Mouse (Mus musculus) large intestine, adult 2 months (tissue): ENCODE measurements around the gene Tbc1d4. TPM values are rescaled to one million over a fixed set of nuclear protein-coding genes. Genes with fewer than 3 reads are reported as not detected.

Source experiments
- DNase-seq: peaks from one replicate; pipeline ENCODE4 v3.0.0-alpha.2; 2012; ENCODE audit warnings: low read depth, low spot score
- WGBS: fragments of 180-500 bp; shearing (Covaris S2); methylation state at CpG from one replicate; pipeline ENCODE4 v1.1.7; 2018; 5-methylcytosine and 5-hydroxymethylcytosine counted together
- polyA plus RNA-seq: library from polyadenylated mRNA; depleted of rRNA; stranded (reverse); fragments of >200 nt; gene quantifications from 2 replicates; pipeline ENCODE4 v1.2.3, GENCODE M21; 2012; rRNA removed

The Tbc1d4 gene
- polyA plus RNA-seq, 1 experiment = 2.6 TPM

- no peak for DNase-seq
- 94% methylated on average over 1 of the region's 1 CpGs for WGBS
Measured at GRCm38 (mm10) chr14:101467532-101467931, 141.5 kb downstream of the Tbc1d4 start.

DNA sequence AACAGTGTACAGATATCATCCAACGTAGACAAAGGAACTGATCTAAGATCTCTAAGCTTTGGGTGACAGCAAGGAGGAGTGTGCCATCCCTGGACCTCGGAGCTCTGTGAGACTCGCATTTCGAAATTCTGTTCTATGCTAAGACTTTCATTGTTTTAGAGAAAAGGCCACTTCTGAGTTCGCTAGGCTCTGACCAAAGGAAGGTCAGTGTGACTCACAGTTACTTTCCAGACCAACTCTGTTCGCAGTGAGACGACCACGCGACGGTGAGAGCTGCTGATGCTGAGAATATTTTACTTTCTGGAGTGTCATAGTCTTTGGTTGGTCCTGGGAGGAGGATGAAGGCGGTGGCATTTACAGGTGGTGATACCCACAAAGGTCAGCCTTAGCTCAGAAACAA is 142.5 kb downstream of the Tbc1d4 start:
- no peak for DNase-seq
- WGBS = 88% methylated on average over 11 of the region's 11 CpGs

GRCm38 (mm10) chr14:101465893-101466292 is 143.1 kb downstream of the Tbc1d4 start:
- 22% methylated on average over 3 of the region's 3 CpGs for WGBS
- no peak for DNase-seq

DNA sequence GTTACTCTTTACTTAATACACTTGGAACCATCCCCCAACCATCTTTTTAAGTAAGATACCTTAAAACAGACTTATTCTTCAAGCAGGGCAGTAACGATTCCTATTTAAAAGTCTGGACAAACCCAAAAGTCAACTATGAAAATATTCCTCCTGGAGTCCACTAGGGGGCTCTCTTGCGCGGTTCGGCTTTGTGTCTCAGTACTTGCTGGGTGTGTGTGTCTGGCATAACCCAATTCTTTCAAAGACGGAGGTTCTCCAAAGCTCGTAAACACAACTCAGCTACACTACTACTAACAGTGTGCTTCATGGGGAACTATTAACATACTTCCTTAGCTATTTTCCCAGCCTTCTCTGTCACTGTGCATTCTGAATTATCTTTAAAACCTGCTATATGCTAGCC is 148.2 kb downstream of the Tbc1d4 start:
- 3% methylated on average over 6 of the region's 6 CpGs for WGBS
- peak; percentile 48 for DNase-seq

DNA sequence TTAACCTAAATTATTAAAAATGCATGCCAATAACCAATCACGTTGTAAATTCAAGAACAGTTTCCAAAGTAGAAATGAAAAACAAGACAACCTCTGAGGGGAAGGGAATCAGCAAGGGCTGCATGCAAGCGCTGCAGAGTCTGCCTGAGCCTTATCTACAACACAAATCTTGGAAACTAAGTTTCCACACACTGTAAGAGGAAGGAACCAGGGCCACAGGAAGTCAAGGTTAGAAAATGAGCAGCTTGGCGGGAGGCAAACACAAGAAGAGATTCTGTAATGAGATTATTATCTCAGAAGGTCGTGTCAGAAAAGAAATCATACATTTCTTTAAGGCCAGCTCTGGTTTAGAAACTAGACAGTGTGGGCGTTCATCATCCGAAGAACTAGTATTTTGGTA is 156.1 kb downstream of the Tbc1d4 start:
- WGBS = 74% methylated on average over 6 of the region's 6 CpGs

GRCm38 (mm10) chr14:101447857-101448256 is 161.1 kb downstream of the Tbc1d4 start:
- WGBS = 81% methylated on average over 4 of the region's 4 CpGs
- DNase-seq = no peak

More for the DNA sequence above, 156.1 kb downstream of the Tbc1d4 start:
- DNase-seq = no peak

DNA sequence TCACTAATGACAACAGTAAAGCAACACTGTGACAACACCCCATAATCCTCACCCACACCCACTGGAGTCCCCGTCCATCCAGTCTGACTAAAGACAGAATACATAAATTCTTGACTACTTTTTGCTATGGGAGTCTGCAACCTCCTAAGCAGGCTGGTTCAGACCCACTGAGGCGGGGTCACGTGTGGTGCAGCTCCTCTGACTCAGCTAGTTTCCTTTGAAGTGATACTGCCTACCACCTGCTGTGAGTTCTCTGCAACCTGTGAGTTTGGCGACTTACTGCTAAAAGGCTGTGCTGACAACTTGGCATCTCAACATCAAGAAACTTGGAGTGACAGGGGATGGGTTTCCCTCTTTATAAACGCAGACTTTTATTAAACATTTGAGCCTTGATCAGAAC is 163.8 kb downstream of the Tbc1d4 start:
- DNase-seq = no peak
- WGBS = 75% methylated on average over 5 of the region's 5 CpGs

- no peak for DNase-seq
- 84% methylated on average over 3 of the region's 3 CpGs for WGBS
Measured at GRCm38 (mm10) chr14:101437925-101438324, 171.1 kb downstream of the Tbc1d4 start.

DNA sequence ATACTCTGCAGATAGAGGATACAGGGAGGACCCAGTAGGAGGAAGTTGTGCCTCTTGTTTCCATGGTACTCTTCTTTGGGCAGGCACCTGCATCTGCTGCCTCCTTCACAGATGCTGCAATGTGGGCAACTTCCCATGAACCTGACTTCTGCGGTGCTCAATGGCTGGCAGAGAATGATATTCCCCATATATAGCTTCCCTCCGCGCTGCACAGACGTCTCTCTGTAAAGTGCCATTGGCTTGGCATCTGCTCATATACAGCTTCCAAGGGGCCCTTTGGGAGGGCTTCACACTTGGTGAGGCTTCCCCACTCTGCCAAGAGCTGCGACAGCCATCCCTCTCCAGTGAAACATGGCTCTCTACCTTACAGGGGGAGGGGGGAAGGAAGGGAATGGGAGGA is 178.5 kb downstream of the Tbc1d4 start:
- 71% methylated on average over 5 of the region's 5 CpGs for WGBS
- no peak for DNase-seq

DNA sequence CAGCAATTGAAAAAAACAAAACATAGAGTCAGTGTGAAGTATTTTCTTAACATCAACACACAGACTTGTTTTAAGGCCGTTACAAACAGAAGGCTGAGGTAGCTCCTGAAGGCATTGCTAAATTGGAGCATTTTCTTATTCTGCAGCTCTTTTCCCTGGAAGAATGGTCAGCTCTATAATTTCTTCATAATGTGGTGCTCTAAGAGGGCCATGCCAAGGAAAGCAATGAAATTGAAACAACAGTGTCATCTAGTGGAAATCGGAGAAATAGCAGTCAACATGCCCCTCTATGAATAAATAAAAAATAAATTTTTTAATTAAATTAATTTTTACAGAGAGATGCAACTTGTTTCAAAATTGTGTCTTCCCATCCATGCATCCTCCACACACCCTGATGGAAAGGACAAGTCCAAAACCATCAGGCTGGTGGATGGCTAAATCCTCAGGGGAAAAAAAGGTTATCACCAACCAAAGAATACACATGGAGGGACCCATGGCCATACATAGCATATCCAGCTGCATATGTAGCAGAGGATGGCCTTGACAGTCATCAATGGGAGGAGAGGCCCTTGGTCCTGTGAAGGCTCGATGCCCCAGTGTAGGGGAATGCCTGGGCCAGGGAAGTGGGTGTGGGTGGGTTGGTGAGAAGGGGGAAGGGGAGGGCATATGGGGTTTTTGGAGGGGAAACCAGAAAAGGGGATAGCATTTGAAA is 180.0 kb downstream of the Tbc1d4 start:
- WGBS = 38% methylated on average over 3 of the region's 3 CpGs
- DNase-seq = no peak

DNA sequence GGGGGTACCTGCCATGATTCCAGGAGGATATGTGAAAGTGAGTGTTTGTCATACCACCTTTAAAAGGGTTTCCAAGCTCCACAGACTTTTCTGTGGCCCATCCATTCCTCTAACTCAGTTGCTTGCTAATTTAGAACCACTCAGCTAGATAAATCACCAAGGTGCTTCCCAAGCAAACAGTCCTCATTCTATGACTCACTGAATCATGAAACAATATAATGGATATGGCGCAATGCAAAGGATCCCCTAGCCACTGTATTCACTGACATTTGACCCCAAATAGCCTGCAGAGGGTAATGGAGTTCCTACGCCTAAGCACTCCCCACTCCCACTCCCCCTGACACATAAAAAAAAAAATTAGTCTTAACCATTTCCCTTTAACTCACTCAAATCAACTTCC is 191.3 kb downstream of the Tbc1d4 start:
- WGBS = 45% methylated on average over 2 of the region's 2 CpGs
- DNase-seq = no peak

Other genes starting within 250 kb of the Tbc1d4 start
- gene Commd6, start 31.5 kb upstream of the Tbc1d4 start, polyA plus RNA-seq = 21.7 and 24.2 TPM in 2 replicates
- gene Uchl3, start 44.8 kb upstream of the Tbc1d4 start, polyA plus RNA-seq = 14.8 and 15.9 TPM in 2 replicates
- 0.38 and 0.53 TPM in 2 replicates for gene Gm9922, start 120.6 kb upstream of the Tbc1d4 start, polyA plus RNA-seq
- gene Lmo7, start 120.8 kb upstream of the Tbc1d4 start, polyA plus RNA-seq = 56.0 and 105 TPM in 2 replicates